Mouse (Mus musculus) liver, postnatal 0 days (tissue): ENCODE measurements around the gene Ccdc163.

Experiments used
- CTCF ChIP-seq: sonication (generic); IDR thresholded peaks from 2 replicates; pipeline ENCODE4 v1.5.1; 2016; ENCODE audit warnings: antibody characterized with exemption, low read depth
- EP300 ChIP-seq: IDR thresholded peaks from 2 replicates; pipeline ENCODE4 v1.6.1; 2016; ENCODE audit warnings: antibody characterized with exemption, low read depth, mild to moderate bottlenecking

GRCm38 (mm10) chr4:116719396-116719795 is 11.1 kb downstream of the Ccdc163 start:
- TF ChIP-seq EP300 (no peak), CTCF (peak; percentile 88)
